Mouse (Mus musculus): ENCODE results near the gene Loxl1.
"Not testable (repeated sequence)": the region's sequence is repeated elsewhere in the genome, so short reads cannot be mapped to it uniquely, and the experiment has no call there.

The Loxl1 gene

DNA sequence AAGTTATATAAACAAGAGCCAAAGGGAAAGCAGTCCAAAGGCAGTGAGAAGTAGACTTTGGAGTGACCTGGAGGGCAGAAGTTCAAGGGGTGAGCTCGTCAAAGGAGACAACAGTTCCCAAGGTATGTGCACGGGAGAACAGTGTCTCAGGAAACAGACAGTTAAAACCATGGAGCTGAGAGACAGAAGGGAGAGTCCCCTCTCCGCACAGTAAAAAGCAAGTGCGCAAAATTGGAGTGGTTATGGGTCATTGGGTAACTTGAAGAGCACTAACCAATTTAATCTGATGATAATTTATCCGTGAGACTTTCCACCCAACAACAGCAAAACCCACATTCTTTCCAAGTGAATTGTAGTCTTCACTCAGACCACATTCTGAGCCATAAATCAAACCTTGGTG, 36.6 kb downstream of the Loxl1 start:
- DNase-seq (ENCODE audit: low read depth, low spot score), result no peak

DNA sequence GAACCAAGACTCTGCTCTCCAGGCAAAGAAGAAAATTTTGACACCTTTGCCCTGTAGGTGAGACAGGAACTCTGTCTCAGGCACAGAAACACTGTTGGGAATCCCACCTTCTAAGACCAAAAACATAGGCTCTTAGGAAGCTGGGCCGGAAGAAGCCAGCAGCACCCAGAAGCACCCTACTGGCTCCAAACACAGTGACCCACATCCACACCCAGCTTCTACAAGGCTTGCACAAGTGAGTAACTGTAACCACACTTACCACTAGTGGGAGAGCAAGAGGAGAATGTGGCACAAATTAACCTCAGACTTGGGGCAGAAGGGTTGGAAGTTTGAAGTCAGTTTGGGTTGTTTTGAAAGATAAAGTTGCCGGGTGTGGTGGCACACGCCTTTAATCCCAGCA, 37.2 kb downstream of the Loxl1 start:
- no peak for DNase-seq (ENCODE audit: low read depth, low spot score)

DNA sequence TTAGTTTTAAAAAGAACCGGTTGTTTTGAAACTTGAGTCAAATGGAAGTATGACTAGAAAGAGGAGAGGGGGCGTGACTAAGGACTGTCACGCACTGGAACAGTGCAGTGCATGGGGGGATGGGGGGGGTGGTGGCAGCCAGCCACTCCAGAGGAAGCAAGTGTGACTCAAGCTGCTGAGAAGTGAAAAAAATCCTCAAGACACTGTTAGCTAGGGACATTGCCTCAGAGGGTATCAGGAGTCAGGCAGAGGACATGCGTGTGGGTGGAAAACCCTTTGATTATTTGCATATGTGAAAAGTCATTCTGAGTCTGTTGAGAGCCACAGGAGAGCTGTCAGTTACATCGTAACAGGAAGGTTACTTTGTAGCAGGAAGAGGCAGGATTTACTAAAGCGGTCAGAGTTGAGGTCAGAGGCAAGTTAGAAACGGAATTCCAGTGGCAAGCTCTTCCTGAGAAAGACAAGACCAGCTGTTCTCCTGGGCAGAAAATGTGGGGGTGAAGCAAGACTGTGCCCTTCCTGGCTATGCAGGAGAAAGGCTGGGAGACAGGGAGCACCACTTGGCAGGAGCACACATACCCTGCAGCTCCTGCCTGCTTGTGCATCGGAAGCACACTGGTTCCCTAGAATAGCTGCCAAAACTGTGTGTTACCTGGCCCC, 37.7 kb downstream of the Loxl1 start:
- no peak for DNase-seq (ENCODE audit: low read depth, low spot score)

DNA sequence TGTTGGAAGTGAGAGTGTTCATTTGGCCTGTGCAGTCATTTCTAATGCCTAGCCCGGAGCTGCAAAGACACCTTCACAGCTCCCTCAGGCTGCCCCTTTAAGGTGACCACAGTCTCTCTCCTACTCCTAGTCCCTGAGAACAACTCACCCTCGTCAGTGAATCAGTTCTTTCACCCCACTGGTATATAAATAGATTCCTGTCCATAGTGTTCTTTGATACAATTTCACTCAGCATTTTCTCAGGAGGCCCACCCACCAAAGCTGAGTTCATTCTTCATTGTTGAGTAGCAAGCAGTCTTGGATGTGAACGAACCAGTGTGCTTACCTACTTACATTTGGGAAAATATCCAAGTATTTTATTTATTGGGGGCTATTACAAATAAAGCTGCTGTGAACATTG, 38.4 kb downstream of the Loxl1 start:
- no peak for DNase-seq (ENCODE audit: low read depth, low spot score)

DNA sequence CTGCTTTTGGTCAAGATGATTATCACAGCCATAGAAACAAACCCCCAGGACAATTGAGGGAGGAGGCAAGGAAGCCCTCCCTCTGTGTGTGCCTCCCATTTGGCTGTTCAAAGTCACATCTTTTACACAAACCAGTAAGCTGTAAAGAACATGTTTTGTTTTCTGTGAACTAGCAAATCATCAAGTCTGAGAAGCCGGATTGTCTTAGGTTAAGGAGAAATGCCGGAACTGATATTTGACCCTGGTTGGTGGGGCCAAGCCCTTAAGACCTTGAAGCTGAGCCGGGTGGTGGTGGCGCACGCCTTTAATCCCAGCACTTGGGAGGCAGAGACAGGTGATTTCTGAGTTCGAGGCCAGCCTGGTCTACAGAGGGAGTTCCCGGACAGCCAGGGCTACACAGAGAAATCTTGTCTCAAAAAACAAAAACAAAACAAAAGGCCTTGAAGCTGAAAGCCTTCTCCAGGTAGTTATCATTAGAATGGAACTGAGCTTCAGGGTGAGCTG, 38.8 kb downstream of the Loxl1 start:
- DNase-seq (ENCODE audit: low read depth, low spot score), result no peak

DNA sequence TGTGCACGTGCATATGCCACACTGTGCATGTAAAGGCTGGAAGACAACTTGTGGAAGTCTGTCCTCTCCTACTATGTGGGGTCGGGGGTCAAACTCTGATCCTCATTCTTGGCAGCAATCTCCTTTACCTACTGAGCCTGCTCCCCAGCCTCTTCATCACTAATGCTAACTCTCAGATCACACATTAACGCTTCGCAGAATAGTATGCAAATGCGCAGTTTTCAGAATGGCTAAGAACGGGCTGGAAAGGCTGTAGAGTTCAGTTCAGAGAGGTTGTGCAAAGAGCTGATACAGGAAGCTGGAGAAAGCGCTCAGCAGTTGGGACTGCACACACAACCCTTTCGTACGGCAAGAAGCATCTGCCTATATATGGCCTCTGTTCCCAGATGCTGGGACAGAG, 40.1 kb downstream of the Loxl1 start:
- no peak for DNase-seq (ENCODE audit: low read depth, low spot score)

DNA sequence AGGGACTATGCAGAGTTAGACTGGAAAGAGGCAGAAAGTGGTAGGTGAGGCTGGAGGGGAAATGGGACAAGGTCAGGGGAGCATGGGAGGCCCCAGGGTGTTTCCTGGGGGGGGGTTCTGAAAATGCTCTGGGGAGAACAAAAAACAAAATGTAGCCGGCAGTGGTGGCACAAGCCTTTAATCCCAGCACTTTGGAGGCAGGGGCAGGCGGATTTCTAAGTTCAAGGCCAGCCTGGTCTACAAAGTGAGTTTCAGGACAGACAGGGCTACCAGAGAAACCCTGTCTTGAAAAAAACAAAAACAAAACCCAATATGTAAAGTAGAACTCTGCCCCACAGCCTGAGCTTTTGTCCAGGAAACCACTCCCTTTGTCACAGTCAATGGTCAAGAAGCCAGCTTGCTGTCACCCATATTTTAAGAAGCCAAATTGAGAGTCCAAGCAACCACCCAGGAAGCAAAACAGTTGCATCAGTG, 40.9 kb downstream of the Loxl1 start:
- no peak for DNase-seq (ENCODE audit: low read depth, low spot score)

DNA sequence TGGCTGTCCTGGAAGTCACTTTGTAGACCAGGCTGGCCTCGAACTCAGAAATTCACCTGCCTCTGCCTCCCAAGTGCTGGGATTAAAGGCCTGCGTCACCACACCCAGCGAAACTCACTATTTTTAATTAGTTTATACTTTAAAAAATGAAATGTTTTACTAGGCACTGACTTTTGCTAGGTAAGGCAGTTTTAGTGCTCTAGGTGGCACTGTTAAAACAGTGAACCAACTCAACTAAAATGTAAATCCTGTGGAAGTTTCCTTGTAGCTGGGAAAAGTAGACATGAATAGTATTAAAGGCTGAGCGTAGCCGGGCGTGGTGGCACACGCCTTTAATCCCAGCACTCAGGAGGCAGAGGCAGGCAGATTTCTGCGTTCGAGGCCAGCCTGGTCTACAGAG, 41.4 kb downstream of the Loxl1 start:
- not testable (repeated sequence) for DNase-seq (ENCODE audit: low read depth, low spot score)

DNA sequence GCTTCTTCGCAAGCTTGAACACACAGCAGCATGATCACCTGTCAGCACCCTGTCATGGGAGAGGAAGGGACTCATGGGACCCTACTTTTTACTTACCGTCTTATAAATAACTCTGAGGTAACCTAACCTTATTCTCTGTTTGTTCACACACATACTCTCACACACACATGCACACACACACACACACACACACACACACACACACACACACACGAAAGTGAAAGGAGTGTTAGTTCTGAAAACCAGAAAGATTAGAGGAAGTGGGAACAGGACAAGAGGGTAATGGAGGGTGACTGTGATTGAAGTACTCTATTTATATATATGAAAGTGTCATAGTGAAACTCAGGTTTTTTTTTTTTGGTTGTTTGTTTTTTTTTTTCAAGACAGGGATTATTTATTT, 41.9 kb downstream of the Loxl1 start:
- DNase-seq (ENCODE audit: low read depth, low spot score), result no peak

DNA sequence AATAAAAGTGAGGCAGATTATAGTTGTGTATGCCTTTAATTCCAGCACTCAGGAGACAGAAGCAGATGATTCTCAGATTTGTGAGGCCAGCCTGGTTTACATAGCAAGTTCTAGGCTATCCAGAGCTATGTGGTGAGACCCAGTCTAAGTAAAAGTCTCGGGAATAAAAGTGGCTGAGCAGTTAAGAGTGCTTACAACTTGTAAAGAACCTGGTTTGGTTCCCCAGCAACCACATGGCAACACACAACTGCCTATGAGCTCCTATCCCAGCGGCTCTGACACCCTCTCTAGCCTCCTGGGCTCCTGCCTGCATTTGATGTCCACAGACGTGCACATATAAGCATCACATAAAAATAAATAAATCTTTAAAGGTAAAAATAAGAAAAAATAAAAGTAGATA, 42.9 kb downstream of the Loxl1 start:
- no peak for DNase-seq (ENCODE audit: low read depth, low spot score)

DNA sequence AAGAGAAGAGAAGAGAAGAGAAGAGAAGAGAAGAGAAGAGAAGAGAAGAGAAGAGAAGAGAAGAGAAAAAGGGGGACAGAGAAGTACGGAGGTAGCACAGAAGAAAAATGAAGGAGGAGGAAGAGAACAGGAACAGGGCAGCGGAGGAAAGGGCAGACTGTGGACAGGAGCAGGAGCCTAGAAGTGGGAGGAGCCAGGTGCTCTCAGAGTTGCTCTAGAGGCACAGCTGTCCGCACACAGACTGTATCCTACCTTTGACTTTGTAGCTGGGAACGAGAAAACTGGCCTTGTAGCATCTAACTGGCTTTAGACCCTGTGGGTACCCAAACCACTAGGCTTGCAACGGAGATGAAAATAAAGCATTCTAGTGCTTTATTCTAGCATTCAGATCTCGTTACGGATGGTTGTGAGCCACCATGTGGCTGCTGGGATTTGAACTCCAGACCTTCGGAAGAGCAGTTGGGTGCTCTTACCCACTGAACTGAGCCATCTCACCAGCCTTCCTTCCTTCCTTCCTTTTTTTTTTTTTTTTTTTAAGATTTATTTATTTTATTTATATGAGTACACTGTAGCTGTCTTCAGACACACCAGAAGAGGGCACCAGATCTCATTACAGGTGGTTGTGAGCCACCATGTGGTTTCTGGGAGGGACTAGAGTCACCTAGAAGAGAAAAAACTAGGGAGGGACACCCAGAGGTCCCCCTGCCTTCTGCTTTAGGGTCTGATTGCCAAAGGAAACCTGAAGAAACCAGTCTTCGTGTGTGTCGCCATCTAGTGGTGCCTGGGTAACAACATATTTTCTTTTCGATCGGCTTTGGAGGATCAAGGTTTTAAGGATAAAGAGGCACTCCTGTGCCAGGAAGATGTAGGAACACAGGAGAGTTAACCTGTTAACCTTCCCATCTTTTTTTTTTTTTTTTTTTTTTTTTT, 44.3 kb downstream of the Loxl1 start:
- DNase-seq (ENCODE audit: low read depth, low spot score), result no peak

DNA sequence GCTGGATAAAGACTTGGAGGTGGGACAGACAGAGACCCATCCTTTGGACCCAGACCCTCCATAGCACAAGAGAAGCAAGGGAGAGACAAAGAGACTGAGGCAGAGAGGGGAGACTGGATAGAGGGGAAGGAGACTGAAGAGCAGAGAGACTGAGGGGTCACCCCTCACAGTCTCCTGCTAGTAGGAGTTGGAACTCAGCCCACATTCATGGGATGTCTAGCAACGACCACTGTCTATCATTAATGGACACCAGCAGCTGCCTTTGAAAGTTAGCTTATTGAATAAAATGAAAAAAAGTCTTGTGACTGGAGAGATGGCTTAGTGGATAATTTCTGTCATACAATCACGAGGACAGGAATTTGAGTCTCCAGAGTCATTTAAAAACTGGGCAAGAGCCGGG, 45.9 kb downstream of the Loxl1 start:
- no peak for DNase-seq (ENCODE audit: low read depth, low spot score)

DNA sequence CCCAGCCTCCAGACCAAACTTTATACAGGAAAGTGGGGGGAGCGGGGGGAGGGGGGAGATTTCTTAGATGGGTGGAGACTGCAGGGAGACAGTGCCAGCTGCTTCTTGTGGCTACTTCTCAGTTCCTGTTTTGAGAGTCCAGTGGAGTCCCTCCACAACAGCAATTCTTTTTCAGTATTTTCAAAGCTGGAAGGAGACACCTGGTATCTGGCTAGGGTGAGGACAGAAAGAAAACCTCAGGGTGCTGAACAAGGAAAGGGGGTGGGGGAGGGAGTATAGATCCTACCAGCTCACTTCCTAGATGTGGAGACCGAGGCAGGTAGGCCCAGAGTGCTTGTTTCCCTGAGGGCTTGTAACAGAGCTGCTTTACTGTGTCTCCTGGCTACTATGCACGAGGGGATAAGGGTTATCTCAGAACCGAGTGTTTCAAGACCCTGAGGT, 46.4 kb downstream of the Loxl1 start:
- no peak for DNase-seq (ENCODE audit: low read depth, low spot score)

DNA sequence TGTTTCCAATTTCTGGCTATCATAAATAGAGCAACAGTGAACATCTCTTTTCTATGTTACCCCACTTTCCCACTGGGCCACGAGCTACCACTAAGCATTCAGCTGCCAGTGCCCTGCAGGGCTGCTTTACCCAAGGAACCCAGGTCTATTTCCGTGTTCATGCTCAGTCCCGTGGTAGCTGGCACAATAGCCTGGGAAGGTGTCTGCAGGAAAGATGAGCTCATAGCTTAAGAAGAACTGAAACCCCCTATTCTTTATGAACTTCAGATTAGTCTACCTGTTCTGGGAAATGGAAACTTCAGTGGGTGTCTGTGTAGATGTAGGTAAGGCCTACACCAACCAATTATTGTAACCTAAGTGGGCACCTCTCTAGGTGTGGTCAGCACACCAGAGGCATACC, 47.6 kb downstream of the Loxl1 start:
- DNase-seq (ENCODE audit: low read depth, low spot score), result no peak

DNA sequence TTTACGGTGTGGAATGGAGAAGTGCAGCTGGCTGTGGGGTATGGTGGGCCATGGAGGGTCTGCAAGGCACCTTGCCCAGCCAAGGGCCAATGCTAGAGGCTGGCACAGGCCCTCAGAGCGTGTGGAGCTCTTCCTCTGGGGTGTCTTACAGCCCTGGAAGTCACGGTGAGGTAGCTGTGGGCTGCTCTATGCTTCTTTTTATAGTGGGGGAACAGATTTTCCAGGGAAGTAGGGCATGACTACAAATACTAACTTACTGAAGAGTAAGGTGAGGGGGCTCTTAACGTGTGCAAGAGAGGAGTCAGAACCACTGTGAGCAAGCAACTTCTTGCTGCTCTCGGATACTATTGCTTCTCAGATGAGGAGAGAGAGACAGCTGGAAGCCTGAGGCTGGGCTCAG, 50.5 kb downstream of the Loxl1 start:
- DNase-seq (ENCODE audit: low read depth, low spot score), result no peak

DNA sequence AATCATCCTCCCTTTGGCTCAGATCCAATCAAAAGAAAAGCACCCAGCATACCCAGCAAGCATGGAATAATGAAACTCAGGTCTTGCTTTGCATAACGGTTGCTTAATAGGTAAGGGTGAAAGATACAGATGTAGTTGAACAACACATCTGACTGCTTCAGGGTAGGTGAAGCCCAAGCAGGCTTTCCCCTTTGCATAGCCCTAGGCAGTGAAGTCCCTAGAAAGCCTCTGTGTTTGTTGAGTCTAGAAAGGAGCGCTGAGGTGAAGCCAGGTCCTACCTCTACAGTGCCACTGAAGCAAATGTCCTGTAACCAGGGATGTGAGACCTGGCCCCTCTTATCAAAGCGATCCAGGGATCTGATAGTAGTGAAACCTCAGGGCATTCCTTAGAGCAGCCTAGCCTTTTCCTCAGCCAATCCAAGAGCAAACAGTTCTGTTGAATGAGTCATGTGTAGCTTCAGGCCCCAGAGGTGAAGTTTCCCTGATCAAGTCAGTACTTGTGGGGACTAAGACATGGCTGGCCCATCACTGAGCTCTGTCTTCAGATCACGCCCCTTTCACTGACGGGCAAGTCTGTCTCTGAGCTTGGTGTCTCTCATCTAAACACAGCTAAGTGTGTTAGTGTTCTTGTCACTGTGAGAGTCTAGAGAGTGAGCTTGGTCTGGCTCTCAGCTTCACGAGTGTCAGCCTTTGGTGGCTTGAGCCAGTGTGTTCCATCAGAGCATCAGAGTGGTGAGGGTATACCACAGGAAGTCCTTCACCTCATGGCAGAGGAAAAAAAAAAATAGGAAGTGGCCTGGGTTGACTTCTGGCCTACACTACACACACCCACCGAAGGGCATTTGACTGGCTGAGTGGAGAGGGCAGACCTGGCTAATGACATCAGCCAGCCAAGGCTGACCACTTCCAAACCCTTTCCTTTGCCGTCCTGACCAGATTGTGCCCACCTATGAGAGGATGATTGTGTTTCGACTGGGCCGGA, 57.0 kb downstream of the Loxl1 start:
- no peak for DNase-seq (ENCODE audit: low read depth, low spot score)

DNA sequence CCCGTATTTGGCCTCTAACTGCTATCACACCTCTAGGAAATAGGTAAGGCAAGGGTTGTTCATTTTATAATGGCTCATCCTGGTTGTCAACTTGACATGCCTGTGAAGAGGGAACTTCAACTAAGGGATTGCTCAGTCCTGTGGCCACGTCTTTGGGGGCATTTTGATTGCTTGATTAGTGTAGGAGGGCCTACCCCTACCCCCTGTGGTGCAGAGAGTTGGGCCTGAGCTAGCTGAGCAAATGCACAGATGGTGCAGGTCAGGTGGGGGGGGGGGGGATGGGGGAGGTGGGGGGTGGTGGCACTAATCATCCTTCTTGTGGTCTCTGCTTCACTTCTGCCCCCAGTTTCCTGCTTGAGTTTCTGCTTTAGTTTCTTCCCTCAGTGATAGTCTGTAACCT, 57.9 kb downstream of the Loxl1 start:
- no peak for DNase-seq (ENCODE audit: low read depth, low spot score)

DNA sequence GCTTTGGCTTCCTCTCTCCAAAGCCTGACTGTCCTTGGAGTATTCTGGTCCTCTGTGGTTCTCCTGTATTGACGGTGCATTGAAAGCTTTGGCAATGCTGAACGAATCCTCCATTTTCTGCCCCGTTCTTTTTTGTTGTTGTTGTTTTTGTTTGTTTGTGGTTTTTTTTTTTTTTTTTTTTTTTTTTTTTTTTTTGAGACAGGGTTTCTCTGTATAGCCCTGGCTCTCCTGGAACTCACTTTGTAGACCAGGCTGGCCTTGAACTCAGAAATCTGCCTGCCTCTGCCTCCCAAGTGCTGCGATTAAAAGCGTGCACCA, 59.2 kb downstream of the Loxl1 start:
- not testable (repeated sequence) for DNase-seq (ENCODE audit: low read depth, low spot score)

DNA sequence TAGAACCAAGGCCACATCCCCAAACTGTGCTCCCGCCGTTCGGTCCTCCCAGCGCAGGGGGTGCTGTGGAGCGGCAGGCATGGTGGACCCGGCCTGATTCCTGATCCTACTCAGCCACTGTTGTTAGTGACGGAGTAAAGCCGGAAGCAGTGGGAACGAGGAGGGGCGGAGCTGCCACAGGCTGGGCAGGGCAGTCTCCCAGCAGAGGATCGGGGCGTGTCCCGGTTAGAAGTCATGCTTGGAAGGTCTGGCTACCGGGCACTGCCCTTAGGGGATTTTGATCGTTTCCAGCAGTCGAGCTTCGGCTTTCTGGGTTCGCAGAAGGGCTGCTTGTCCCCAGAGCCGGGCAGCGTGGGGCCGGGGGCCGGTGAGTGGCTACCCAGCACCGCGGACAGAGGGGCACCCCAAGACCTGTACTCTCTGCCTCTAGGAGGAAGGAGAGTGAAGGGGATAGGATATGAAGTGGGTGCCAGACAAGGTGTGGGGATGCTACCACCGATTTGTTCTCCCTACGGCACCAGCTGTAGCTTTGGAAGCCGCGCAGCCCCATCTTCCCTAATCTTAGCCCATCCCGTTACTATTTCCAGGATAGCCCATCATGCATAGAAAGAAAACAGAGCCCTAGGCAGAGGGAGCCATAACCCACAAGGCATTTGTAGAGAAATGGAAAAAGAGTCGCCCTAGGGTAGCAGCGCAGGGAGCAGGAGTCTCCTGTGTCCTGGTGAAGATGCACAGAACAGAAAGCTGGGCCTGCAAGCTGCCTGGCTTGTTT, 59.8 kb downstream of the Loxl1 start, which contains the start of gene Stoml1:
Gene Stoml1 (plus strand): TSS at position 132 of the 772 bp plus-strand sequence.
- peak; percentile 79 for DNase-seq (ENCODE audit: low read depth, low spot score)

DNA sequence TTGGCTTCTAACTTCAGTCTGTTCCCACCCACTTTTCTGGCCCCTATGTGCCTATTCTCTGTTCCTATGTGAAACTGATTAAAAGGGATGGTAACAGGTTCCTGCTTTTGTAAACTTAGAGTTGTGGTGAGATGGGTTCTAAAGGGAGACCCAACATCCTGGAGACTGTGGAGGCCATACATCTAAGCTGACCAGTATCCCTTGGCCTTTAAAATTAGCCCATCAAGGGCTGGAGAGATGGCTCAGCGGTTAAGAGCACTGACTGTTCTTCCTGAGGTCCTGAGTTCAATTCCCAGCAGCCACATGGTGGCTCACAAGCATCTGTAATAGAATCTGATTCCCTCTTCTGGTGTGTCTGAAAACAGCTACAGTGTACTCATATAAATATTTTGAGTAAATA, 62.3 kb downstream of the Loxl1 start:
- DNase-seq (ENCODE audit: low read depth, low spot score), result not testable (repeated sequence)

DNA sequence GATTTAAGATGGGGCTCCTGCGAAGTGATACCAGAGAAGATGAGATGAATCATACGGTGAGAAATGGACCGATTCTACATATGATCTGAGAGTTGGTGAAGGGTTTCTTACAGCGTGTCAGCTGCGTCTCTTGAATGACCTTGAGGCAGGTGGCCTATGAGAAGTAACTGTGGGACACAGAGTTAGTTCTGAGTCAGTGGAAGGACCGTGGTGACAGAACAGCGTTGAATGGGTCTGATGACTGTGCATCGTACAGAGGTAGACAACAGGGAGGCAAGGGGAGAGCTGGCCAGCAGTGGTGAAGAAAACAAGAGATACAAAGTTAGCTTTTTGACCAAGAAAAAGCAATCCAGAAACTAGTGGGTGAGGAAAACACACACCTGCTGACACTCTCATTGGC, 62.7 kb downstream of the Loxl1 start:
- no peak for DNase-seq (ENCODE audit: low read depth, low spot score)

Data from brain, embryonic 18.5 days (tissue).